Mouse (Mus musculus) liver, embryonic 14.5 days (tissue): ENCODE measurements around the gene Fam166a.

Experiments used
- CTCF ChIP-seq: IDR thresholded peaks from 2 replicates; pipeline ENCODE4 v1.5.1; 2016; ENCODE audit warnings: antibody characterized with exemption, low read depth, control low read depth
- EP300 ChIP-seq: IDR thresholded peaks from 2 replicates; pipeline ENCODE4 v1.6.1; 2016; ENCODE audit warnings: antibody characterized with exemption, low read depth

DNA sequence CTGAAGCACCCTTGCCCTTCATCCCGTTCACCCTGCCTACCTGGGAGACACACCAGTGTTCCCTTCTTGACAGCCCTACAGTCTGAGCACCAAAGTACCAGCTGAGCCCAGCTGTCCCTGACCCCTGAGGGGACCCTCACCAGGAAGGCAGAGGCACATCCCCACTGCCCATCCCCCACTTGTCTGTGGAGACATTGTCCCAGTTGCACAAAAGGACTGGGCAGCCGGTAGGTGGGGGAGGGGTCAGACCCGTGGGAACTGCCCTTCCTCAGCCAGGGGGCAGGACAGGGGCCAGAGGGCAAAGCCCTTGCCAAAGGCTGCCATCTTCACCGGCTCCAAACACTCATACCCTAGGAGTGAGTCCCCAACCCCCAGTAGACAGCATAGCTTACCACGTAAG, 48.8 kb upstream of the Fam166a start:
- TF ChIP-seq EP300 (no peak), CTCF (no peak)
